Mouse (Mus musculus) embryo, embryonic 9.5 days (tissue): ENCODE results near the gene 9830107B12Rik.

Source experiments
- DNase-seq: peaks from one replicate; pipeline ENCODE4 v3.0.0-alpha.2; 2017; ENCODE audit errors: extremely low spot score

9830107B12Rik gene

GRCm38 (mm10) chr17:48094820-48095680, 51.0 kb downstream of the 9830107B12Rik start:
- peak; percentile 31 for DNase-seq

- no peak for DNase-seq
These were observed 52.7 kb downstream of the 9830107B12Rik start for GRCm38 (mm10) chr17:48093286-48093817.

GRCm38 (mm10) chr17:48090305-48090704, 55.8 kb downstream of the 9830107B12Rik start:
- DNase-seq = no peak

GRCm38 (mm10) chr17:48089446-48089845, 56.6 kb downstream of the 9830107B12Rik start:
- DNase-seq = no peak

GRCm38 (mm10) chr17:48089019-48089418, 57.0 kb downstream of the 9830107B12Rik start, which contains the start of gene 1700067P10Rik:
TSS of gene 1700067P10Rik (plus strand) at chr17:48089319.
- DNase-seq = no peak

- no peak for DNase-seq
These were observed 65.4 kb downstream of the 9830107B12Rik start for GRCm38 (mm10) chr17:48080626-48081025.
